Mouse (Mus musculus) G1E (cell line): ENCODE data around the gene AU040320.

Experiments used
- CTCF ChIP-seq: IDR thresholded peaks from 2 replicates; pipeline ENCODE4 v1.5.1; 2012; ENCODE audit warnings: low read depth, low read length, inconsistent platforms, mixed read lengths
- TAL1 ChIP-seq: conservative IDR thresholded peaks from 2 replicates; pipeline ENCODE4 v1.6.1; 2012; ENCODE audit warnings: low read depth, low read length, inconsistent platforms, mixed read lengths

DNA sequence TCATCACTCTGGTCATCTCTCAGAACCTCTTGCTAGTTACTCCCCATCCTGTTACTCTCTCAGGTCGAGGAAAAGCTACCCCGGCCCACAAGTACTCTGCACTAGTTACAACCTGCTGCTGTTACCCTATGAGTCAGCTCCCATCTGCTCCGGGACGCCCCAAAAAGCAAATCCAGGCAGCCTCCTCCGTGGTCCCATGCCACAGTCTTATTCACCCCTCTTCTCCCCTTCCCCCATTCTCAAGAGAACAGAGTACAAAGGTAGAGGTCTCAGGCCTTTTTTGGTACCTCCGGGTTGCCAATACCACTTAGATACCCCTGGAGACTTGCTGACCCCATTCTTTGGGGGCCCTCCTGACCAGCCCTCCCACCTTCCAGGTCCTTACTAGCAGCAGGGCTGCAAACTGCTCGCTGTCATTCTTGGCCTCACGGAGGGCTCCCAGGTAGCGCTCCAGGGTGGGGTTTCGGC, 1.8 kb upstream of the AU040320 start:
- TF ChIP-seq TAL1 (no peak), CTCF (no peak)
